In the genomic region with DNA sequence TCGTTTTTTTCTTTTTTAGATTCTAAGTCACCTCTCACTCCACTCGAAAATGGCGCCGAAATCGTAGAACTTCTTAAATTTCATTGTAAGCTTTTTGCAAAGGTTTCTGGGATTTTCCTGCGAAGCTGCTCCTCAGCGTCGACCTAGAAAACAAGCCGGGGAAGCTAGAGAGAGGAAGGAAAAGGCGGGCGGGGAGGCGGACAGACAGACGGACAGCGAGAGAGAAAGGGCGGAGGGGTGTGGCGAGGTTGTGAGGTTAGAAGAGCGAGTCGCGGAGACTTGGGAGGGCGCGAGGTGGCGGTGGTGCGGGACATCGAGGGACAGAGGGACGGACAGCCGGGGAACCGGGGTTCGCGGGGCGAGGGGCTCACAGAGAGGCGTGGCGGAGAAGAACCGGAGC, we compare ENCODE assay signal across 8 mouse cellular contexts.
DNase-seq lines count a peak whose midpoint lies in the region; ATAC-seq and TF ChIP-seq lines count a peak whose summit lies in the region.

No protein-coding gene starts in this region.

- peak overlapping the region; percentile 86 for H3K9ac ChIP-seq in lung, embryonic 14.5 days

- H3K4me2 ChIP-seq in lung, embryonic 14.5 days = peak overlapping the region; percentile 59

- WGBS in lung, embryonic 14.5 days = 9% methylated on average over 30 of the region's 33 CpGs
- WGBS in olfactory bulb, adult 2 months = 13% methylated on average over 29 of the region's 33 CpGs

- H3K27me3 ChIP-seq in lung, embryonic 14.5 days (ENCODE audit: insufficient read depth, low read length) = no peaks in the 10 kb centered on the region

- H3K4me1 ChIP-seq in lung, embryonic 14.5 days (ENCODE audit: insufficient read depth) = 0 out of 2 replicates have a peak, but pooled peaks cover 3% of the 10 kb centered on the region
- peaks cover 11% of the 10 kb centered on the region for H3K4me1 ChIP-seq in olfactory bulb, adult 2 months (ENCODE audit: control insufficient read depth, insufficient read depth, low read length)

- H3K27ac ChIP-seq in lung, embryonic 14.5 days (ENCODE audit: low read depth) = peak overlapping the region; percentile 96
- H3K27ac ChIP-seq in olfactory bulb, adult 2 months (ENCODE audit: insufficient read depth, low read depth, low read length) = no peak overlapping the region

- no peak for TF ChIP-seq POLR2A in olfactory bulb, adult 2 months (IDR thresholded peaks at IDR 0.05; ENCODE audit: insufficient read depth, low read depth, low read length)

- H3K9me3 ChIP-seq in lung, embryonic 14.5 days (ENCODE audit: low read depth, low read length) = no peaks in the 10 kb centered on the region

- peaks cover 14% of the 10 kb centered on the region; the same call in 1 of the 2 replicates for H3K36me3 ChIP-seq in lung, embryonic 14.5 days (ENCODE audit: insufficient read depth)

- peak; percentile 16 to 35 for DNase-seq in cerebellum, postnatal 14 days
- DNase-seq in cerebellum, postnatal 25 days = no peak
- peak; percentile 41 for DNase-seq in adrenal gland, postnatal 25 days
- DNase-seq in heart, adult 18-20 months = peak; percentile 52 to 70
- DNase-seq in kidney, adult 18-20 months = peak; percentile 48
- DNase-seq in lung, embryonic 14.5 days = peak; percentile 71
- no peak for DNase-seq in layer of hippocampus, postnatal 25 days (ENCODE audit: extremely low spot score in 1 of 2, low spot score in 1 of 2)

- H3K4me3 ChIP-seq in lung, embryonic 14.5 days (ENCODE audit: low read depth, low read length) = peak overlapping the region; percentile 57
- peak overlapping the region; percentile 43 for H3K4me3 ChIP-seq in olfactory bulb, adult 2 months (ENCODE audit: insufficient read depth, low read depth, low read length)

- ATAC-seq in lung, embryonic 14.5 days (ENCODE audit: insufficient read depth) = no peak

- TF ChIP-seq CTCF in lung, embryonic 14.5 days (IDR thresholded peaks at IDR 0.05; ENCODE audit: low read depth) = no peak
- no peak for TF ChIP-seq CTCF in olfactory bulb, adult 2 months (IDR thresholded peaks at IDR 0.05; ENCODE audit: insufficient read depth, low read depth, low read length)

Comparison
In these comparisons a context has a peak if more than half of its experiments do, and no peak if none do; other contexts are left out.
1. DNase-seq: peak in cerebellum, postnatal 14 days (2 of 2), adrenal gland, postnatal 25 days (single experiment), heart, adult 18-20 months (2 of 2), kidney, adult 18-20 months (single experiment) and lung, embryonic 14.5 days (single experiment); none in cerebellum, postnatal 25 days (0 of 2) and layer of hippocampus, postnatal 25 days (0 of 2).